Mouse (Mus musculus): ENCODE measurements around the gene Ncoa5.

DNA sequence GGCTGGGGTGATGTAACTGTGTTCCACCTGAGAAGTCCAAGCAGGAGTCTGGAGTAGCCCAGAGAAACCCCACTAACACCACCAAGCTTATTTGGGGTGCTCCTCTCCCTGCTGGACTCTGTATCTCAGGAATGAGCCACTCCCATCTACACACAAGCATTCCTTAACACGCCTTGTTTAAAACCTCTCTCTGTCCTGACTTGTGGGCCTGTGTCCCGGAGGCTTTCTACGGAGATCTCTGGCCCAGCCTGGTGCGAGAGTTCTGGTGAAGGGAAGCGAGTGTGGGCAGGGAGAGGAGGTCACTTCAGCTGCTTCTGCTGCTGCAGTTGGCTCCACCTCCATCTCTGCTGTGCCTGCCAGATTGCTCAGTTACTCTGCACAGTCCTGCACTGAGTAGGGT, 78.5 kb downstream of the Ncoa5 start:
- no peak for TF ChIP-seq CTCF (IDR thresholded peaks at IDR 0.05; ENCODE audit: low read depth, low read length)
- no peak for TF ChIP-seq EP300 (IDR thresholded peaks at IDR 0.05; ENCODE audit: insufficient read depth, low read depth, low read length)
- no peak for TF ChIP-seq POLR2A (IDR thresholded peaks at IDR 0.05; ENCODE audit: insufficient read depth, low read length)
